Mouse (Mus musculus): ENCODE results near the gene Glrx2. TPM values are rescaled to one million over a fixed set of nuclear protein-coding genes. Genes with fewer than 3 reads are reported as not detected.

Gene Glrx2
- total RNA-seq, 2 experiments from 2014 or later = 107 to 122 TPM

DNA sequence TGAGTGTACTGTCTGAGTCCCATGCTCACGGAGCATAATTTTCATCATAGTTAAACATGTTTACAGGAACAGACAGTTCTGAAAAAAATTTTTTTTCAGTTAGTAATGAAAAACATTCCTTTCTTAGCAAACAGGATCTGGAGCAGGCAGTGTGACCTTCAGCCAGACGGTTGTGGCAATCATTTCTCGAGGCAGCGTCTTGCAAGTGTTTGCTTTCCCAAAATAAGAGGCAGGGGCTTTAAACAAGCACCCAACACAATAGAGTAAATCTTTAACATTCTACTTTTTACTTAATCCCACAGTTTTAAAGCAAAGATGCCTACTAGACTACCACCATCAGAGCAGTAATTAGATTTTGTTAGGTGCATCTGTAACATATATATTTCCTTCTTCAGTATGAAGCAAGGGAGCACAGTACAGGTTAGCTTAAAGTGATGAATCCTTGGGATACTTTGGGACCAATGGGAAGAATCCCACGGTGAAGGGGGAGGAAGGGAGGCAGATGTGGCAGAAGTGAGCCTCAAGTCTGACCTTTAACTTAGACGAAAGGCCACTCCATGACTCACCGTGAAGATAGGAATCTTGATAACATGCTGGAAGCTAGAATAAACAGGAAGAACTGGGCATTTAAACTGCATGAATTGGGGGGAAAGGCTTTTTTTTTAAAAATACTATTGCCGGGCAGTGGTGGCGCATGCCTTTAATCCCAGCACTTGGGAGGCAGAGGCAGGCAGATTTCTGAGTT is 11.7 kb downstream of the Glrx2 start:
- Histone ChIP-seq H3K27ac (no peak overlapping the region), H3K4me3 (no peak overlapping the region)
- no peak for TF ChIP-seq CTCF (conservative IDR thresholded peaks at IDR 0.05)
- DNase-seq (ENCODE audit: low spot score in 2 of 2) = no peak

DNA sequence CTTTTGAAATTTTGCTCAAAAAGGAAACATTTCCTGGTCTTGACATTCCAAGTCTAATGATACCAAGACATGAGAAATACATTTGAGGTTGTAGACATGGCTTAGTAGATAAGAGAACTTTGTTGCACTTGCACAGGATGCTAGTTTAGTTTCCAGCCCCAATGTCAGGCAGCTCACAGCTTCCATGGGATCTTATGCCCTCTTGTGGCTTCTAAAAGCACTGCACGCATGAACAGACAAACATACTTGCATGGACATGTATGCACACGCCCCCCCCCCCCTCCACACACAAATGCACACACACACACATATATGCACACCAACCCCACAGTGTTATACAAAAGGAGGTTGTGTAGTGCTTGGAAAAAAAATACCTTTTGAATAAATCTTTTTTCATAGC is 14.8 kb downstream of the Glrx2 start:
- no peak overlapping the region for H3K4me3 ChIP-seq
- no peak for DNase-seq (ENCODE audit: low spot score in 2 of 2)
- TF ChIP-seq CTCF (conservative IDR thresholded peaks at IDR 0.05) = peak; percentile 58
- no peak overlapping the region for H3K27ac ChIP-seq

DNA sequence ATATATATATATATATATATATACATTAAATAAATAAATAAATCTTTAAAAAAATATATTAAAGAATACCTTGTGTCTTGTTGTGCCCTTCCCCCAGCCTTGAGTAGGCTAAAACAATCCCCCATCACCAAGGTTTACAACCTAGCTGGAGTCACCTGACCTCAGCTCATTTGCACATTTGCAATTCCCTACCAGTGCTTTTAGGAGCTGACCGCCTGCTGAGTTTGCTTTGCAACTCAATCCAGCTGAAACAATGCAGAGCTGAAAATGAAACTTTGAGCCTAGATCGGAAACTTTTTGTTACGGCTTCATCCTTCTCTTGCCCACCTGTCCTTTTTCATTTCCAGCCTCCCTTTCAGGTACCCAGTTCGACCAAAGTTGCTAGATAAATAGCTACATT is 15.6 kb downstream of the Glrx2 start:
- H3K4me3 ChIP-seq = no peak overlapping the region
- TF ChIP-seq CTCF (conservative IDR thresholded peaks at IDR 0.05) = no peak
- no peak for DNase-seq (ENCODE audit: low spot score in 2 of 2)
- no peak overlapping the region for H3K27ac ChIP-seq

DNA sequence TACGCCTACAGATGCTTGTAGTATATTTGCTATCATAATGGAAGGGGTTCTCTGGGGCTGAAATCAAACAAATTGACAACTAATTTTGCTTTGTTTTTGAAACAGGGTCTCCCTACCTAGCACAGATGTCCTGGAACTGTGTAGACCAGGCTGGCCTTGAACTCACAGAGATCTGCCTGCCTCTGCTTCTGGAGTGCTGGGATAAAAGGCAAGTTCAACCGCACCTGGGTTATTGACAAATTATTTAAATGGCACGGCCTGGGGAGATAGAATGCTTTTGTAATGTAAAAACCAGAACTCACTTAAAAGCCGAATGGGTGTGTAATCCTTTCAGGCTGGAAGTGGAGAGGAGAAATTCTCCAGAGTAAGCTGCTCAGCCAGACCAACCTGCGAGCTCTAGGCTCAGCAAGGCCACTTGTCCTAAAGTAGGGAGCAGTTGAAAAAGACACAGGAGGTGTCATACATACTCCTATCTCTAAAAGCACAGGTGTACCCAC is 17.8 kb downstream of the Glrx2 start:
- no peak for DNase-seq (ENCODE audit: low spot score in 2 of 2)
- H3K27ac ChIP-seq = no peak overlapping the region
- TF ChIP-seq CTCF (conservative IDR thresholded peaks at IDR 0.05) = no peak
- no peak overlapping the region for H3K4me3 ChIP-seq

DNA sequence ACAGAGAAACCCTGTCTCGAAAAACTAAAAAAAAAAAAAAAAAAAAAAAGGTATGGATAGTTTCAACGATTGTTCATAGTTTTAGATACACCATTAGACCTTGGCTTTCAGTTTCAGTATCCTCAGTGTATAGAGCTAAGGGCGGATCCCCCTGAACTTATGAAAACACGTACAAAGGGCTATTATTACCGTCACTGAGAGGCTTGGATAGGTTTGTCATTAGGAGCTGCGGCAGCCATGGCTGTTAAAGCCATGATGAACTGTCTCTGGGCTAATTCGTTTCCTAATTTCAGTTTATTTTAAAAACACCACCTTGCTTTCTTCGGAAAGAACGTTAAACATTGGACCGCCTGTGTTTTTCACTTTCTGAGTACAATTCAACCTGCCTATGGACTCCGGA is 22.7 kb downstream of the Glrx2 start:
- no peak for TF ChIP-seq CTCF (conservative IDR thresholded peaks at IDR 0.05)
- H3K4me3 ChIP-seq = peak overlapping the region; percentile 62
- H3K27ac ChIP-seq = peak overlapping the region; percentile 95
- DNase-seq (ENCODE audit: low spot score in 2 of 2) = no peak

DNA sequence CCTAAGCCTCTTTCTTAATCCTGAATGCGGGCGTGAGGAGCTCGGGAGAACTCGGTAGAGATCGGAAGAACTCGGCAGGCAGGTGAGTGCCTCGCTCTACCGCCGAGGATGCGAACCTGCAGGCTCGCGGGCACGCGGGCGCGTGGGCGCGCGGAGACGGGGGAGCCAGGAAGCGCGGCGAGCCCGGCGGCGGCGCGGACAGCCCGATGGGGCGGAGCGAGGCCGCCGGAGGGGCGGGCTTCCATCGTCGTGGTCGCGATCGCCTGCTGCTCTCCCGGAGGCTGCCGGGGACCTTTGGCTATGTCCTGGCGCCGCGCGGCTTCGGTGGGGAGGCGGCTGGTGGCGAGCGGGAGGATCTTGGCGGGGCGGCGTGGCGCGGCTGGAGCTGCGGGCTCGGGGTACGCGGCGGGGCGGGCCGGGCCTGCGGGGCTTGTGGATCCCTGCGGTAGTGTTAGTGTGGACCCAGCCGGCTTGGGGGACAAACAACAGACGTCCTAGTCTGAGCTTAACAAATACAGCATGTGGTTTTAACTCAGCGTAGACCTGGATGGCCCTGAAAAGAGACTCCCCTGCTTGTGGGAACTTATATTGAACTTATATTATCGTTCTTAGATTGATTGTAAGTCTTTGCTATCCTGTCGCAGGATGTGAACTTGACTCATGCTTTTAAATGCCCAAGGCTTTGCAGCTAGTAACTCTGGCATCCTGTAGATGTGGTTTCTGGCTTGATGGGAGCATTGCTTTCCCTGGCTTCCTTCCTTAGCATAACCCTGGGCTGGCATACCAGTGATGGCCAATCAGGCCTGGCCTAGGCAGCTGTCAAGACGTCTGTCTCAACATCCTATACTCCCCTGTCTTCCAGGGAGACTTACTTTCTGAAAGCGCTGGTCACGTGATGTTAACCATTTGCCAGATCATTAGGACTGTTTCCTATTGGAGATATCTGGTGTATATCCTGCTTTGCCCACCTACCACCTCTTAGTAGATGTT is 23.5 kb downstream of the Glrx2 start:
- DNase-seq (ENCODE audit: low spot score in 2 of 2) = peak; percentile 86 to 88
- peak; percentile 1; the same call in 1 of the 2 replicates for TF ChIP-seq CTCF (conservative IDR thresholded peaks at IDR 0.05)
- H3K4me3 ChIP-seq = peak overlapping the region; percentile 62
- H3K27ac ChIP-seq = peak overlapping the region; percentile 95

DNA sequence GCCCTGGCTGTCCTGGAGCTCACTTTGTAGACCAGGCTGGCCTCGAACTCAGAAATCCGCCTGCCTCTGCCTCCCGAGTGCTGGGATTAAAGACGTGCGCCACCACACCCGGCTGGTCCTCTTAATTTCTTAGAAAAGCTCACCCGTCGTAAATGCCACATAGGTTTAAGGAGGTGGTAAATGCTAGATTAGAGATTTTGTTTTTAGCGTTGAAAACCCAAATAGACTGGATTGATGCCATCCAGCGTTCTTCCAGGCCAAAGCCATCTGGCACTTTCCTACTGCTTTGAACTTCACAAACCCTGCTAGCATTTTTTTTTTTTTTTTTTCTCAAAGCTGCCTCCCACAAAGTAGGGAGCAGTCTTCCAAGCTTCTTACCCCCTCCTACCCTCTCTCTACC is 24.4 kb downstream of the Glrx2 start:
- DNase-seq (ENCODE audit: low spot score in 2 of 2) = peak; percentile 7 to 18
- TF ChIP-seq CTCF (conservative IDR thresholded peaks at IDR 0.05) = no peak
- Histone ChIP-seq H3K4me3 (peak overlapping the region; percentile 62), H3K27ac (peak overlapping the region; percentile 95; the same call in 1 of the 2 replicates)

DNA sequence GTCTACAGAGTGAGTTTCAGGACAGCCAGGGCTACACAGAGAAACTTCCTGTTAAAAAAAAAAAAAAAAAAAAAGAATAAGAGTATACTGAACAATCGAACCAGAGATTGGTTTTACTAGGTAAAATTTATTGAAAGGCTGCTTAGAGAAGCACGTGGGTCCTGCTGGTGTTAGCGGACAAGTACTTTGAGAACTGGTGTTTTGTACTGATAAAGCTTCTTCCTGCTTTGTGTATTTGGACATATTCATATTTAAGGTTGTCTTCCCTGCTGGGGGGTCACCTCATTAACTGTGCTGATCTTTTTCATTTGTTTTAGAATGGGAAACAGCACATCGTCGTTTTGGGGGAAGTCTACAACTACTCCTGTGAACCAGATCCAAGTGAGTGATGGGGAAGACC is 25.2 kb downstream of the Glrx2 start:
- DNase-seq (ENCODE audit: low spot score in 2 of 2) = no peak
- no peak overlapping the region for H3K27ac ChIP-seq
- no peak overlapping the region for H3K4me3 ChIP-seq
- no peak for TF ChIP-seq CTCF (conservative IDR thresholded peaks at IDR 0.05)

DNA sequence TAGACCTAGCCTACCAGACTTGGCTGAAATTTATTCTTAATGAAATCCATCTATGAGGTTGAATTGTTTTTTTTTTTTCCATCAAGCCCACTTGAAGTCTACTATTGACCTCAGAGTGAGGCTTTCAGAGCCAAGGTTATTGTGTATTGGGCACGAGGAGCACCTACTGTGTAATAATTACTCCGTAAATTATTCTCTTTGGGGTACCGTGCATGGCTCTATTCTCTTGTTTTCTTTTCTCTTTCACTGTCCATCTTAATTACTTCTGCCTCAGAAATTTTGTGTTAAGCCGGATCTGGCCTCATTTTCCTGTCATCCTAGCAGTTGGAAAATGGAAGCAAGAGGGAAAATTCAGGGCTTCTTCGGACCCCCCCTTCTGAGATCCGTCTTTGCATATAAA is 26.0 kb downstream of the Glrx2 start:
- no peak for DNase-seq (ENCODE audit: low spot score in 2 of 2)
- Histone ChIP-seq H3K4me3 (no peak overlapping the region), H3K27ac (no peak overlapping the region)
- no peak for TF ChIP-seq CTCF (conservative IDR thresholded peaks at IDR 0.05)

DNA sequence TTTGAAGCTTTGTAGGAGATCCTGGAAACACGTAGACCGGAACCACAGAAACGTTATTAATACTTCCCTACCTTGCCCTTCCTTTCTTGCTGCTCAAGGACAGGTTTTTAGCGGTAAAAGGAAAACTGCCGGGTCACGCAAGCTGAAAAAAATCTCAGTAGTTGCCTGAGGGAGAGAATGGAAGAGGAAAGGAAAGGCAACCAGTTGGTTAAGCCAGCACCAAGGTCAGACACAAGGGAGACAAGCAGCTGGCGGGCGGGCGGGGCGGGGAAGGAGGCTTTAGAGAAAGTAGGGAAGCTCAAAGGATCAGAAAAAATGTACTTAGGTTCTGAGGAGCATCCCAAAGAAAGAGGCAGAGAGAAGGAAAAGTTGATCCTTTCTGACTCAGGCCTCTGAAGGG is 29.7 kb downstream of the Glrx2 start:
- DNase-seq (ENCODE audit: low spot score in 2 of 2) = no peak
- Histone ChIP-seq H3K4me3 (no peak overlapping the region), H3K27ac (no peak overlapping the region)
- no peak for TF ChIP-seq CTCF (conservative IDR thresholded peaks at IDR 0.05)

DNA sequence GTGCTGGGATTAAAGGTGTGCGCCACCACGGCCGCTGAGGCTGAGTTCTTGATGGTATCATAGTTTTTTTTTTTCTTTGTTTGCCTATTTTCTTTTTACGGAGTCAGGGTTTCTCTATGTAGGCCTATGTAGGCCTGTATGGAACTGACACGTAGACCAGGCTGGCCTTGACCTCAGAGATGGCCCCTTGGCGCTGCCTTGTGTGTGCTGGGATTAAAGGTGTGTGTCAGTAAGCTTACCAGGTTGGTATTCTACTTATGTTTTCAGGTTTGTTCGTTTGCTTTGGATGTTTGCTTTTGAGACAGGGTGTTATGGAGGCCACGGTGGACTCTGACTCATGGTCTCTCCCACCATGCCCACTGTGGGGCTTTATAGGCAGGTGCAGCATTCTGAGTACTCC is 46.0 kb downstream of the Glrx2 start:
- TF ChIP-seq CTCF (conservative IDR thresholded peaks at IDR 0.05) = no peak
- DNase-seq (ENCODE audit: low spot score in 2 of 2) = no peak
- Histone ChIP-seq H3K4me3 (no peak overlapping the region), H3K27ac (no peak overlapping the region)

DNA sequence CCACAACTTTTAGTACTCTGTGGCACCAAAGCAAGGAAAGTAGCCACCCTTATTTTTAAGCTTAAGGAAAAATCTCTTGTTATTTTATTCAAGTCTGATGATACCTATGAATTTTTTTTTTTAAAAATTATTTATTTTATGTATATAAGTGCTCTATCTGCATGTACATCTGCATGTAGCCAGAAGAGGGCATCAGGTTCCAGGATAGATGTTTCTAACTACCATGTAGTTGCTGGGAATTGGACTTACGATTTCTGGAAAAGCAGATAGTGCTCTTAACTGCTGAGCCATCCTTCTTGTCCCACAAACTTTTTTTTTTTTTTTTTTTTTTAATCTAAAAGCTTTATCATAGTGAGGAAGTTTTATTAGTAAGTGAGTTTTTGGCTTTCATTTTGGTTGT is 48.3 kb downstream of the Glrx2 start:
- Histone ChIP-seq H3K4me3 (no peak overlapping the region), H3K27ac (no peak overlapping the region)
- peak; percentile 64 for TF ChIP-seq CTCF (conservative IDR thresholded peaks at IDR 0.05)
- no peak for DNase-seq (ENCODE audit: low spot score in 2 of 2)

DNA sequence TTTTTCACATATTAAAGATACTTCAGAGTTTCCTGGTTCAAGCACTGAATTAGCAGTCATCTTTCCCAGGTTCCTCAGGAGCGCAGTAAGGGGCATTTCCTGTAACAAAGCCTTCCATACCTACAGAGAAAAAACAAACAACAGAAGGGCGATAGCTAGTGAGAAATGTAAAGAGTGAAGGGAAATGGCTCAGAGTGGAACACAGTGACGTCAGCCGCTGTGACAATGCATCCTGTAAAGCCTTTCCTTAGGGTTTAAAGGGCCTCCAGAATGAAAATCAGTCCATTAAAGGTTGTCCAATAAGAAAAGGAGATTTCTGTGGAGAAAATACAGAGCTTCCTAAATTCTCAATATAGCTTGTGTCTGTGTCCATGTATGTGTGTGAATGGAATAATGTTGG is 49.7 kb downstream of the Glrx2 start:
- Histone ChIP-seq H3K27ac (no peak overlapping the region), H3K4me3 (no peak overlapping the region)
- no peak for TF ChIP-seq CTCF (conservative IDR thresholded peaks at IDR 0.05)
- DNase-seq (ENCODE audit: low spot score in 2 of 2) = no peak

Measured in layer of hippocampus, adult 2 months (tissue).